Comparison of ENCODE assay signal across 14 mouse cellular contexts in genomic region chr11:57278056-57278455, GRCm38 (mm10).
DNase-seq lines count a peak whose midpoint lies in the region; ATAC-seq lines count a peak whose summit lies in the region.
"Had no signal": no experiment of that assay in that cellular context is flagged by ENCODE, and none has a peak within 500 bp of the region (broad histone marks: within the 10 kb centered on the region; RNA-seq: fewer than 3 reads in every experiment).

No protein-coding gene starts in this region.

- WGBS in heart, embryonic 12.5 days: 20% methylated on average over 10 of the region's 10 CpGs
- WGBS in lung, embryonic 16.5 days: 22% methylated on average over 10 of the region's 10 CpGs
- 55% methylated on average over 10 of the region's 10 CpGs for WGBS in hindbrain, embryonic 11.5 days
- WGBS in forebrain, embryonic 10.5 days: 73% methylated on average over 10 of the region's 10 CpGs

- H3K9ac ChIP-seq in heart, embryonic 12.5 days: no peak overlapping the region
- no peak overlapping the region for H3K9ac ChIP-seq in lung, embryonic 16.5 days (ENCODE audit: low read length)
- no peak overlapping the region for H3K9ac ChIP-seq in hindbrain, embryonic 11.5 days (ENCODE audit: low read depth, low read length)
- H3K9ac ChIP-seq: midbrain, embryonic 13.5 days had no signal

- ATAC-seq in heart, embryonic 12.5 days (ENCODE audit: insufficient number of reproducible peaks, low FRiP score): no peak; the same call in 1 of the 2 replicates
- ATAC-seq in lung, embryonic 16.5 days (ENCODE audit: low read depth): no peak
- no peak for ATAC-seq in hindbrain, embryonic 11.5 days (ENCODE audit: low FRiP score)
- ATAC-seq: midbrain, embryonic 13.5 days had no signal

- H3K9me3 ChIP-seq in heart, embryonic 12.5 days (replicated peaks): no peaks in the 10 kb centered on the region
- H3K9me3 ChIP-seq in lung, embryonic 16.5 days (ENCODE audit: control insufficient read depth, low read length): no peaks in the 10 kb centered on the region
- H3K9me3 ChIP-seq in hindbrain, embryonic 11.5 days (ENCODE audit: control insufficient read depth, low read length): no peaks in the 10 kb centered on the region
- H3K9me3 ChIP-seq in forebrain, embryonic 10.5 days: no peaks in the 10 kb centered on the region
- H3K9me3 ChIP-seq: midbrain, embryonic 13.5 days had no signal

- H3K36me3 ChIP-seq in heart, embryonic 12.5 days: no peaks in the 10 kb centered on the region
- H3K36me3 ChIP-seq in lung, embryonic 16.5 days (ENCODE audit: control insufficient read depth, insufficient read depth, low read length): no peaks in the 10 kb centered on the region
- H3K36me3 ChIP-seq in hindbrain, embryonic 11.5 days (ENCODE audit: control insufficient read depth, insufficient read depth, low read length): no peaks in the 10 kb centered on the region
- H3K36me3 ChIP-seq in forebrain, embryonic 10.5 days (replicated peaks): no peaks in the 10 kb centered on the region
- H3K36me3 ChIP-seq: G1E; midbrain, embryonic 13.5 days had no signal

- no peak overlapping the region for H3K27ac ChIP-seq in heart, embryonic 12.5 days (ENCODE audit: poor library complexity, severe bottlenecking)
- no peak overlapping the region for H3K27ac ChIP-seq in lung, embryonic 16.5 days (ENCODE audit: low read length)
- no peak overlapping the region for H3K27ac ChIP-seq in hindbrain, embryonic 11.5 days (ENCODE audit: low read depth, low read length)
- H3K27ac ChIP-seq in forebrain, embryonic 10.5 days: no peak overlapping the region
- H3K27ac ChIP-seq: midbrain, embryonic 13.5 days had no signal

- H3K27me3 ChIP-seq in heart, embryonic 12.5 days (replicated peaks): no peaks in the 10 kb centered on the region
- H3K27me3 ChIP-seq in lung, embryonic 16.5 days (ENCODE audit: control insufficient read depth, insufficient read depth, low read depth, low read length): no peaks in the 10 kb centered on the region
- H3K27me3 ChIP-seq in hindbrain, embryonic 11.5 days (ENCODE audit: control insufficient read depth, insufficient read depth, low read length): no peaks in the 10 kb centered on the region
- H3K27me3 ChIP-seq in forebrain, embryonic 10.5 days (ENCODE audit: poor library complexity, severe bottlenecking): no peaks in the 10 kb centered on the region
- H3K27me3 ChIP-seq: midbrain, embryonic 13.5 days had no signal

- H3K4me2 ChIP-seq in heart, embryonic 12.5 days: peak overlapping the region; percentile 44
- H3K4me2 ChIP-seq in lung, embryonic 16.5 days (ENCODE audit: low read depth, low read length): peak overlapping the region; percentile 0; the same call in 1 of the 2 replicates
- H3K4me2 ChIP-seq in hindbrain, embryonic 11.5 days (replicated peaks; ENCODE audit: low read depth, low read length): no peak overlapping the region
- H3K4me2 ChIP-seq: midbrain, embryonic 13.5 days had no signal

- peaks cover 12% of the 10 kb centered on the region for H3K4me1 ChIP-seq in heart, embryonic 12.5 days (replicated peaks)
- no peaks in the 10 kb centered on the region for H3K4me1 ChIP-seq in lung, embryonic 16.5 days (replicated peaks; ENCODE audit: control insufficient read depth, insufficient read depth, low read length)
- no peaks in the 10 kb centered on the region for H3K4me1 ChIP-seq in hindbrain, embryonic 11.5 days (replicated peaks; ENCODE audit: control insufficient read depth, insufficient read depth, low read length)
- H3K4me1 ChIP-seq in forebrain, embryonic 10.5 days: no peaks in the 10 kb centered on the region
- H3K4me1 ChIP-seq: midbrain, embryonic 13.5 days had no signal

- no peak overlapping the region for H3K4me3 ChIP-seq in heart, embryonic 12.5 days
- H3K4me3 ChIP-seq in lung, embryonic 16.5 days (ENCODE audit: low read length): no peak overlapping the region
- no peak overlapping the region for H3K4me3 ChIP-seq in hindbrain, embryonic 11.5 days (ENCODE audit: low read depth, low read length)
- H3K4me3 ChIP-seq in forebrain, embryonic 10.5 days: no peak overlapping the region
- H3K4me3 ChIP-seq: midbrain, embryonic 13.5 days had no signal

- DNase-seq in heart, postnatal 25 days (ENCODE audit: low spot score): no peak
- DNase-seq in lung, postnatal 14 days: no peak
- DNase-seq in forelimb bud, embryonic 11.5 days (ENCODE audit: low read depth, low spot score): peak; percentile 16
- peak; percentile 24 for DNase-seq in mesoderm, embryonic 11.5 days (ENCODE audit: low read depth, low spot score)
- no peak for DNase-seq in hindbrain, embryonic 11.5 days (ENCODE audit: low spot score)
- DNase-seq in forebrain, embryonic 10.5 days (ENCODE audit: extremely low spot score, low spot score): no peak
- DNase-seq: adrenal gland, postnatal 25 days; lung, postnatal 10 days; right cerebral cortex, postnatal 25 days; thymus, adult 2 months had no signal

- intact Hi-C loops in heart, postnatal 25 days (cut with DNase I): no loop called here

Comparison
In these comparisons a context has a peak if more than half of its experiments do, and no peak if none do; other contexts are left out.
1. DNase-seq: peak in forelimb bud, embryonic 11.5 days (single experiment) and mesoderm, embryonic 11.5 days (single experiment); none in heart, postnatal 25 days (single experiment), lung, postnatal 14 days (single experiment), hindbrain, embryonic 11.5 days (single experiment) and forebrain, embryonic 10.5 days (single experiment).